Mouse (Mus musculus) heart, postnatal 0 days (tissue): ENCODE measurements around the gene Gm8897. TPM values are rescaled to one million over a fixed set of nuclear protein-coding genes. Genes with fewer than 3 reads are reported as not detected.
"Not testable (repeated sequence)": the region's sequence is repeated elsewhere in the genome, so short reads cannot be mapped to it uniquely, and the experiment has no call there.

ENCODE experiments used
- ATAC-seq: fragments of 200-750 bp; cut with Nextera tagmentation; 2 replicates; pipeline ENCODE4 v1.8.0; 2017; ENCODE audit warnings: low read depth, moderate number of reproducible peaks, moderate library complexity; ENCODE audit not compliant: insufficient read depth
- DNase-seq: peaks from one replicate; pipeline ENCODE4 v3.0.0-alpha.2; 2016; ENCODE audit warnings: low spot score
- H3K27ac ChIP-seq: fragments of 300-500 bp; sonication (generic); 2 replicates; pipeline ENCODE4 v1.5.1; 2014; ENCODE audit warnings: low read depth, mild to moderate bottlenecking
- H3K27me3 ChIP-seq: fragments of 300-500 bp; sonication (generic); 2 replicates; pipeline ENCODE4 v1.6.1; 2014; ENCODE audit warnings: low read length, mixed read lengths; ENCODE audit not compliant: control insufficient read depth, insufficient read depth
- H3K36me3 ChIP-seq: fragments of 300-500 bp; sonication (generic); replicated peaks from 2 replicates; pipeline ENCODE4 v1.6.1; 2014; ENCODE audit warnings: low read length, mixed read lengths; ENCODE audit not compliant: control insufficient read depth, insufficient read depth
- H3K4me1 ChIP-seq: fragments of 300-500 bp; sonication (generic); 2 replicates; pipeline ENCODE4 v1.6.1; 2014; ENCODE audit warnings: antibody characterized with exemption; ENCODE audit not compliant: control insufficient read depth, insufficient read depth
- H3K4me2 ChIP-seq: fragments of 300-500 bp; sonication (generic); 2 replicates; pipeline ENCODE4 v1.6.1; 2014; ENCODE audit warnings: low read depth, mild to moderate bottlenecking, low read length, moderate library complexity
- H3K4me3 ChIP-seq: fragments of 300-500 bp; sonication (generic); 2 replicates; pipeline ENCODE4 v1.5.1; 2014; ENCODE audit warnings: low read depth, low read length
- H3K9ac ChIP-seq: fragments of 300-500 bp; sonication (generic); replicated peaks from 2 replicates; pipeline ENCODE4 v1.6.1; 2014; ENCODE audit warnings: low read depth, low read length, mixed read lengths
- H3K9me3 ChIP-seq: fragments of 300-500 bp; sonication (generic); replicated peaks from 2 replicates; pipeline ENCODE4 v1.6.1; 2016; ENCODE audit warnings: low read length; ENCODE audit not compliant: control insufficient read depth
- WGBS: fragments of 180-500 bp; shearing (Covaris S2); extraction: QIAGEN DNeasy Blood & Tissue Kit; methylation state at CpG from one replicate; pipeline ENCODE4 v1.1.7; 2014; 5-methylcytosine and 5-hydroxymethylcytosine counted together
- polyA plus RNA-seq: library from polyadenylated mRNA; unstranded; fragments of >200 nt; fragmentation: Nextera tagmentation; extraction: Ambion mirVana; gene quantifications from 2 replicates; pipeline ENCODE4 v1.2.1, GENCODE M21; 2015
- total RNA-seq: library from RNA; depleted of rRNA; stranded (reverse); fragments of >200 nt; gene quantifications from 2 replicates; pipeline ENCODE4 v1.2.3, GENCODE M21; 2014; ENCODE audit warnings: low replicate concordance; rRNA removed

The Gm8897 gene
- total RNA-seq = not detected in 2 replicates
- polyA plus RNA-seq = not detected in 2 replicates

GRCm38 (mm10) chr5:11416118-11416517 lies at the start of gene Gm8897:
Gene Gm8897 (plus strand): TSS chr5:11416418.
- not testable (repeated sequence) for H3K4me1 ChIP-seq, ATAC-seq, H3K27me3 ChIP-seq, DNase-seq, H3K4me3 ChIP-seq, H3K9me3 ChIP-seq, H3K27ac ChIP-seq, H3K36me3 ChIP-seq, H3K4me2 ChIP-seq, H3K9ac ChIP-seq
- 32% methylated on average over 2 of the region's 2 CpGs for WGBS

- not testable (repeated sequence) for DNase-seq, H3K27me3 ChIP-seq, H3K9me3 ChIP-seq, H3K4me2 ChIP-seq, H3K4me3 ChIP-seq, H3K9ac ChIP-seq, ATAC-seq, H3K4me1 ChIP-seq, H3K27ac ChIP-seq, H3K36me3 ChIP-seq
- 30% methylated on average over 1 of the region's 1 CpGs for WGBS
Observed at GRCm38 (mm10) chr5:11416691-11417090, 473 bp downstream of the Gm8897 start.

Other genes starting within 250 kb of the Gm8897 start
- not detected in 2 replicates for gene Gm5861, start 233.3 kb upstream of the Gm8897 start, total RNA-seq
- gene Gm5861, start 233.3 kb upstream of the Gm8897 start, polyA plus RNA-seq = not detected in 2 replicates
- not detected in 2 replicates for gene Gm8890, start 160.4 kb upstream of the Gm8897 start, total RNA-seq
- gene Gm8890, start 160.4 kb upstream of the Gm8897 start, polyA plus RNA-seq = not detected in 2 replicates
- gene Speer1, start 74.9 kb upstream of the Gm8897 start, total RNA-seq = not detected in 2 replicates
- gene Speer1, start 74.9 kb upstream of the Gm8897 start, polyA plus RNA-seq = not detected in 2 replicates
- not detected in 2 replicates for gene Gm8906, start 86.3 kb downstream of the Gm8897 start, total RNA-seq
- gene Gm8906, start 86.3 kb downstream of the Gm8897 start, polyA plus RNA-seq = not detected in 2 replicates
- not detected in 2 replicates for gene Gm6460, start 178.5 kb downstream of the Gm8897 start, total RNA-seq
- gene Gm6460, start 178.5 kb downstream of the Gm8897 start, polyA plus RNA-seq = not detected in 2 replicates